Mouse (Mus musculus) limb, embryonic 11.5 days (tissue): ENCODE results near the gene Fgfr2. TPM values are rescaled to one million over a fixed set of nuclear protein-coding genes. Genes with fewer than 3 reads are reported as not detected.

Experiments used
- ATAC-seq: fragments of 200-750 bp; cut with Nextera tagmentation; 2 replicates; pipeline ENCODE4 v1.8.0; 2017; ENCODE audit warnings: low read depth; ENCODE audit not compliant: insufficient number of reproducible peaks, low FRiP score, low TSS enrichment
- DNase-seq: peaks from one replicate; pipeline ENCODE4 v3.0.0-alpha.2; 2015; ENCODE audit warnings: low spot score
- H3K27ac ChIP-seq: fragments of 300-500 bp; sonication (generic); replicated peaks from 2 replicates; pipeline ENCODE4 v1.5.1; 2014; ENCODE audit warnings: low read depth, mild to moderate bottlenecking, low read length
- H3K27me3 ChIP-seq: fragments of 300-500 bp; sonication (generic); 2 replicates; pipeline ENCODE4 v1.6.1; 2014; ENCODE audit warnings: mild to moderate bottlenecking, low read length, mixed read lengths; ENCODE audit not compliant: control insufficient read depth, insufficient read depth
- H3K36me3 ChIP-seq: fragments of 300-500 bp; sonication (generic); 2 replicates; pipeline ENCODE4 v1.6.1; 2014; ENCODE audit warnings: mild to moderate bottlenecking, low read length, moderate library complexity, mixed read lengths; ENCODE audit not compliant: control insufficient read depth, insufficient read depth
- H3K4me1 ChIP-seq: fragments of 300-500 bp; sonication (generic); 2 replicates; pipeline ENCODE4 v1.6.1; 2014; ENCODE audit warnings: low read length, mixed read lengths; ENCODE audit not compliant: control insufficient read depth, insufficient read depth
- H3K4me2 ChIP-seq: fragments of 300-500 bp; sonication (generic); 2 replicates; pipeline ENCODE4 v1.6.1; 2014; ENCODE audit warnings: low read depth, mild to moderate bottlenecking, moderate library complexity; ENCODE audit not compliant: severe bottlenecking
- H3K4me3 ChIP-seq: fragments of 300-500 bp; sonication (generic); 2 replicates; pipeline ENCODE4 v1.5.1; 2014; ENCODE audit warnings: low read depth, low read length
- H3K9ac ChIP-seq: fragments of 300-500 bp; sonication (generic); 2 replicates; pipeline ENCODE4 v1.6.1; 2014; ENCODE audit warnings: mild to moderate bottlenecking, low read length
- H3K9me3 ChIP-seq: fragments of 300-500 bp; sonication (generic); 2 replicates; pipeline ENCODE4 v1.6.1; 2016; ENCODE audit warnings: low read length; ENCODE audit not compliant: control insufficient read depth
- WGBS: fragments of 180-500 bp; shearing (Covaris S2); extraction: QIAGEN DNeasy Blood & Tissue Kit; methylation state at CpG from one replicate; pipeline ENCODE4 v1.1.7; 2014; 5-methylcytosine and 5-hydroxymethylcytosine counted together
- polyA plus RNA-seq: library from polyadenylated mRNA; unstranded; fragments of >200 nt; fragmentation: Nextera tagmentation; extraction: Ambion mirVana; gene quantifications from 2 replicates; pipeline ENCODE4 v1.2.1, GENCODE M21; 2014

Gene Fgfr2
- polyA plus RNA-seq, 1 experiment from 2014 or later, result 60.1 TPM

- Histone ChIP-seq H3K4me3 (peak within 1 kb of the TSS; percentile 68), H3K4me1 (peaks cover 48% of the 10 kb centered on the region), H3K4me2 (peak within 1 kb of the TSS; percentile 88), H3K9me3 (no peaks in the 10 kb centered on the region), H3K27me3 (no peaks in the 10 kb centered on the region), H3K27ac (peak within 1 kb of the TSS; percentile 90), H3K36me3 (no peaks in the 10 kb centered on the region), H3K9ac (peak within 1 kb of the TSS; percentile 93)
- peak; percentile 79 for DNase-seq
- peak; percentile 16; the same call in 1 of the 2 replicates for ATAC-seq
- WGBS, result under 1% methylated on average over 79 of the region's 85 CpGs
Measured at GRCm38 (mm10) chr7:132813416-132814088, 309.6 kb downstream of the Fgfr2 start, which contains the start of gene Fam53b. Gene Fam53b, minus strand, starts transcription at chr7:132813886.

- WGBS, result 1% methylated on average over 59 of the region's 59 CpGs
- peak overlapping the region; percentile 90 for H3K27ac ChIP-seq
- H3K27me3 ChIP-seq, result no peaks in the 10 kb centered on the region
- no peaks in the 10 kb centered on the region for H3K36me3 ChIP-seq
- peak overlapping the region; percentile 88 for H3K4me2 ChIP-seq
- H3K9ac ChIP-seq, result peak overlapping the region; percentile 93
- peak overlapping the region; percentile 68 for H3K4me3 ChIP-seq
- ATAC-seq, result peak; percentile 48; the same call in 1 of the 2 replicates
- peak; percentile 77 for DNase-seq
- peaks cover 52% of the 10 kb centered on the region for H3K4me1 ChIP-seq
- no peaks in the 10 kb centered on the region for H3K9me3 ChIP-seq
Measured at GRCm38 (mm10) chr7:132812619-132813415, 310.3 kb downstream of the Fgfr2 start.

- ATAC-seq (no peak), DNase-seq (peak; percentile 65)
- Histone ChIP-seq H3K4me2 (peak overlapping the region; percentile 88), H3K27me3 (no peaks in the 10 kb centered on the region), H3K4me3 (peak overlapping the region; percentile 68), H3K36me3 (no peaks in the 10 kb centered on the region), H3K9me3 (no peaks in the 10 kb centered on the region), H3K9ac (peak overlapping the region; percentile 93), H3K4me1 (peaks cover 60% of the 10 kb centered on the region), H3K27ac (peak overlapping the region; percentile 90)
- WGBS, result 9% methylated on average over 23 of the region's 23 CpGs
Measured at GRCm38 (mm10) chr7:132811716-132812618, 311.2 kb downstream of the Fgfr2 start.

GRCm38 (mm10) chr7:132810879-132811278 lies 312.3 kb downstream of the Fgfr2 start:
- 33% methylated on average over 1 of the region's 1 CpGs for WGBS
- Histone ChIP-seq H3K9ac (no peak overlapping the region), H3K36me3 (no peaks in the 10 kb centered on the region), H3K4me3 (no peak overlapping the region), H3K27me3 (no peaks in the 10 kb centered on the region), H3K4me1 (peaks cover 58% of the 10 kb centered on the region), H3K4me2 (peak overlapping the region; percentile 8), H3K27ac (no peak overlapping the region), H3K9me3 (no peaks in the 10 kb centered on the region)
- ATAC-seq (no peak), DNase-seq (peak; percentile 95)

- H3K4me2 ChIP-seq, result peak overlapping the region; percentile 8; the same call in 1 of the 2 replicates
- H3K9ac ChIP-seq, result no peak overlapping the region
- H3K27me3 ChIP-seq, result no peaks in the 10 kb centered on the region
- no peaks in the 10 kb centered on the region for H3K9me3 ChIP-seq
- 7% methylated on average over 6 of the region's 6 CpGs for WGBS
- no peak overlapping the region for H3K4me3 ChIP-seq
- peak; percentile 44 for DNase-seq
- no peaks in the 10 kb centered on the region for H3K36me3 ChIP-seq
- no peak overlapping the region; the same call in 1 of the 2 replicates for H3K27ac ChIP-seq
- peaks cover 53% of the 10 kb centered on the region for H3K4me1 ChIP-seq
- no peak for ATAC-seq
Measured at GRCm38 (mm10) chr7:132810368-132810767, 312.8 kb downstream of the Fgfr2 start.

GRCm38 (mm10) chr7:132809721-132810120 lies 313.4 kb downstream of the Fgfr2 start:
- Histone ChIP-seq H3K27me3 (no peaks in the 10 kb centered on the region), H3K9ac (no peak overlapping the region), H3K9me3 (no peaks in the 10 kb centered on the region), H3K4me3 (no peak overlapping the region), H3K36me3 (no peaks in the 10 kb centered on the region), H3K27ac (peak overlapping the region; percentile 70; the same call in 1 of the 2 replicates), H3K4me2 (peak overlapping the region; percentile 37; the same call in 1 of the 2 replicates), H3K4me1 (peaks cover 50% of the 10 kb centered on the region)
- ATAC-seq (no peak), DNase-seq (no peak)
- WGBS, result 14% methylated on average over 6 of the region's 6 CpGs

- ATAC-seq (peak; percentile 41; the same call in 1 of the 2 replicates), DNase-seq (peak; percentile 74)
- H3K4me3 ChIP-seq, result no peak overlapping the region
- H3K36me3 ChIP-seq, result no peaks in the 10 kb centered on the region
- no peaks in the 10 kb centered on the region for H3K9me3 ChIP-seq
- peaks cover 48% of the 10 kb centered on the region for H3K4me1 ChIP-seq
- H3K27ac ChIP-seq, result peak overlapping the region; percentile 70
- peak overlapping the region; percentile 37 for H3K4me2 ChIP-seq
- peak overlapping the region; percentile 43; the same call in 1 of the 2 replicates for H3K9ac ChIP-seq
- WGBS, result 1% methylated on average over 20 of the region's 20 CpGs
- H3K27me3 ChIP-seq, result no peaks in the 10 kb centered on the region
Measured at GRCm38 (mm10) chr7:132808841-132809682, 314.1 kb downstream of the Fgfr2 start.
